Mouse (Mus musculus) left cerebral cortex, postnatal 4 days (tissue): ENCODE data around the gene Scnn1g. TPM values are rescaled to one million over a fixed set of nuclear protein-coding genes. Genes with fewer than 3 reads are reported as not detected.

ENCODE experiments used
- DNase-seq: peaks from one replicate; pipeline ENCODE4 v3.0.0-alpha.2; 2022
- intact Hi-C: fragments of 180-260 bp; cut with DNase I; formaldehyde crosslinking; loops from one replicate; pipeline ENCODE4 v1.15.1; 2025
- total RNA-seq, 2 experiments: library from RNA; stranded (reverse); gene quantifications; 2 replicates each; pipeline ENCODE4 v1.2.3; 2021

The Scnn1g gene
- total RNA-seq, 2 experiments from 2014 or later: not detected

DNA sequence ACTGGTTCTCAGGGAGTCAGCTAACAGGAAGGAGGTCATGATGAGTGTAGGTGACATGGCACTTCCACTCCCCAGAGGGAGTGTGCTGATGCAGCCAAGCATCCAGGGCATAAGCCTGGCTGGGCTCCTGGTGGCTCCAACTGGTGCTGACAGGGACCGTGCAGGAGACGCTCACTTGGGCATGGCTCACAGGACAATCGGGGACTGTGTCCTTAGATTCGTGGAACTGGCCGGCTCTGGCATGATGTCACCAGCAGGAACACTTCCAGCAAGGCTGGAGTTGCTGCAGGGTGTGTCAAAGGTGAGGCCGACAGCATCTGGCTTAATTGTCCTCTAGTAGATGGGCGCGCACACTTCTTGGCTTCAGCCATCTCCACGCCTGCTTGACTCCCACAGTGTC lies 34.7 kb downstream of the Scnn1g start:
- DNase-seq: no peak
- intact Hi-C loops: no loop called here

- intact Hi-C loops: no loop called here
- no peak for DNase-seq
These were observed 44.3 kb downstream of the Scnn1g start for GRCm38 (mm10) chr7:121778553-121778952.

DNA sequence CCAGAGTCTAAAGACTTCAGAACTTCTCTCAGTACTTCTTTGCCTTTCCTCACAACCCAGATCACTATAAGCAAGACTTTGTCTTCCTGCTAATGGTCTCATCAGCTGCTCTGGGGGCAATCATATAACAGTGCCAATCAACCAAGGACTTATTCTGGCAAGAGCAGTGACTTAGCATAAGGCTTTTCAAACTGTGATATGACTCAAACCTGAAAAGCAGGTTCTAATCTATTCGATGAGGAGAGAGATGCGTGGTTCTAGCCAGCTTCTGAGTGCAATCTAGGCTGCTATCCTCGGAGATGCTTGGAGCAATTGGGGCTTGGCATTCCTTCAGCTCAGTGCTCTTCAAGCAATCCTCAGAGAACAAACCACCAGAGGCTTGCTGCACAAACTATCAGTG lies 44.7 kb downstream of the Scnn1g start:
- intact Hi-C loops: no loop called here
- DNase-seq: no peak

DNA sequence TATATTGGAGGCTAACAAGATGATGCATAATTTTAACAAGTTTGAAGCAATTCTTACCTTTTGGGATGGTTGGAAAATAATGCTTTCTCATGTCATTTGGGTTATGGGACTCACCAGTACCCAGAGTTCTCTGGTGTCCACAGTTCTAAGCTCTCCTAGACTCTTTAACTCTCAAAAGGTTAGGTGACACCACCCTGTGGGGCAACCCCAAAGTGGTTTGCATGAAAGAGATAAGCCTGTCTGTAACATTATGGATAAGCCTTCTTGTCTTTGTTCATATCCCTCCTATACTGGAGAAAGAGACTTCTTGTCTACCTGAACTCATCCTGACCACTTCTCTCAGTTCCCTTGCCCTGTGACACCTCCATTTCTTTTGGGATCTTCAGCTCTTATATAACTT lies 45.1 kb downstream of the Scnn1g start:
- intact Hi-C loops: no loop called here
- DNase-seq: no peak

DNA sequence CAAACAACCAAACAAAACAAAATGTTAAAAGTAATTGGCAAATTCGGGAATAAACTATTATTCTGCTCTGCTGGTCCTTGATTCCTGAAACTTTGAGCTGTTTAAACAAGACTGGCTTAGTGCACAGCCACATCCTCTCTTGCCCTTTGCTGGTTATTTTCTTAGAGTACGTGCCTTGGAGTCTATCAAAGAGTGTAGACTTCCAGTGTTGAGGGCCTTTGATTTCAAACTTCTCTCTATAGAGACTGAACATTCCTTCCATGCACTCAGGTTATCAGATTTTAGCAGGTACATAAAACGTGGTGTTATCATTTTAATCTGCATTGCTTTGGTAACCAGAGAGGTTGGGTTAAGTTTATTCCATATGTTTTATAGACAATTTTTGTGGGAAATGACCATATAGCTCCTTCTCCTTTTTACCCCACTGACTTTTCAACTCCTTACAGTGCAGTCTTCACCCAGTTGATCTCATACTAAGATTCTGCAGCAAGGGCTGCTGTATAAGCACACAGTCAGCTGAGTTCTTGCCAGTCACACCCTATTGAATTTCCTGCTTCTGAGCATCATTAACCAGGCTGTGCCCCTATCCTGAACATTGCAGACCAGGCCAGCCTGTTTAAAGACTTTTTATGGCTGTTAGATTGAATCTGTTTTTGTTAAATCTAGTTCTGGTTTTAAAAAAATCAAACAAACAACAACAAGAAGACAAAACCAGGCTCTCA lies 48.1 kb downstream of the Scnn1g start:
- no peak for DNase-seq
- intact Hi-C loops: no loop called here

- intact Hi-C loops: no loop called here
- no peak for DNase-seq
These were observed 51.5 kb downstream of the Scnn1g start for GRCm38 (mm10) chr7:121785651-121786228.

DNA sequence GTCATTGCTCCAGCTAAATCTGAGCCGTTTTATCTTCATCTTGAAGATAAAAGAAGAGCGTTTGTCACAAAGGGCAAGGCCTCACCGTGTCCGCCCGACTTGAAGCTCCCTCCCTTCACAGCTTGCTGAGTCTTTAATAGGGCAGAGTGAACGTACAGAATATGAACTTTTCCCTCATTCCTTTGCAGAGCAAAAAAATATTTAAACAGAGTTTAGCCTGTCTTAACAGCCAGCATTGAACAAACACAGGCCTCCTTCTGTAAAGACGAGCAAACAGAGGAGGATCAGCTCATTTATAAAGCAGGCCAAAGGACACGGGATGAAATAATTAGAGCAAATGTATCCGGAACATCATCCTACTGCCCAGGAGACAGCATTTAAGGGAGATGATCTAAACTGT lies 63.5 kb downstream of the Scnn1g start:
- no peak for DNase-seq
- intact Hi-C loops: no loop called here

DNA sequence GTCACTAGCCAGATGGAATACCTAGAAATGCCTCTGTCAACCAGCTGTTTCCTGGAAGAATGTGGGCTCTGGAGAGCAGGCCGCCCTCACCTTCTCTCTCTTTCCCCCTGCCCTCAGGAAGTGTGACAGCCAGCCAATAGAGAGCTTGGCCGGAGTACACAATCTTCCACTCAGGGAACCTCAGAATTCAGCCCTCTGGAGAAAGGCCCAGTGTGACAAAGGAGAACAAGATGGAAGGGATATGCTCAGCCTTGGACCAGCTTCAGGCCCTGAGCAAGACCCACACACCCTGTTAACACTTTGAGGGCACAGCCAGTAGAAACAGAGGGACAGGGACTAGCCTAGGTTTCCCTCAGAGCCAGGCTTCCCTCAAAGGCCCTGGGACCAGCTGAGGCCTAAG lies 68.2 kb downstream of the Scnn1g start:
- intact Hi-C loops: no loop called here
- no peak for DNase-seq

DNA sequence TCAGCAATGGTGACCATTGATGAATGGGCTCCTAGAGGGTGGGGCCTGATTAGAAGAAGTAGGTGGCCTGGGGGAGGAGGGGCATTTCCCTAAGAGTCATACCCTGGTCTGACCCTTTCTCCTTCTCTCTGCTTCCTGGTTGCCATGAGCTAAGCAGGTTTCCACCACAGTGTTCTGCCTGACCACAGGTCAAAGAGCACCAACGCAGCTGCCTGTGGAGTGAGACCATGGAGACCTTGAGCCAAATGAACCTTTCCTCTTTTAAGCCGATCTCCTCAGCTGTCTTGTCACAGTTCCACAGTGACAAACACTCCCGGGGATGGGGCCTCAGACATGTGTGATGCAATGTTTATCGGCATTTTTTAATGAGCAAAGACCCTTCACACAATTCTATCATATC lies 68.7 kb downstream of the Scnn1g start:
- DNase-seq: no peak
- intact Hi-C loops: no loop called here

GRCm38 (mm10) chr7:121805811-121806496 lies 71.7 kb downstream of the Scnn1g start:
- intact Hi-C loops: no loop called here
- DNase-seq: no peak

GRCm38 (mm10) chr7:121807726-121808580 lies 73.7 kb downstream of the Scnn1g start:
- intact Hi-C loops: no loop called here
- DNase-seq: no peak

Other genes with a start within 250 kb of the Scnn1g start
- 10 to 100 TPM; 36.3 to 38.1 TPM for gene Usp31, start 27.2 kb upstream of the Scnn1g start, total RNA-seq
- gene Scnn1b, start 130.6 kb downstream of the Scnn1g start, total RNA-seq: under 1 TPM in 1 of 2 experiments, not detected in 1; 0.22 TPM
- gene Cog7, start 247.2 kb downstream of the Scnn1g start, total RNA-seq: 10 to 100 TPM; 24.5 to 26.2 TPM